Mouse (Mus musculus): ENCODE measurements around the gene Letmd1.

Letmd1 gene

DNA sequence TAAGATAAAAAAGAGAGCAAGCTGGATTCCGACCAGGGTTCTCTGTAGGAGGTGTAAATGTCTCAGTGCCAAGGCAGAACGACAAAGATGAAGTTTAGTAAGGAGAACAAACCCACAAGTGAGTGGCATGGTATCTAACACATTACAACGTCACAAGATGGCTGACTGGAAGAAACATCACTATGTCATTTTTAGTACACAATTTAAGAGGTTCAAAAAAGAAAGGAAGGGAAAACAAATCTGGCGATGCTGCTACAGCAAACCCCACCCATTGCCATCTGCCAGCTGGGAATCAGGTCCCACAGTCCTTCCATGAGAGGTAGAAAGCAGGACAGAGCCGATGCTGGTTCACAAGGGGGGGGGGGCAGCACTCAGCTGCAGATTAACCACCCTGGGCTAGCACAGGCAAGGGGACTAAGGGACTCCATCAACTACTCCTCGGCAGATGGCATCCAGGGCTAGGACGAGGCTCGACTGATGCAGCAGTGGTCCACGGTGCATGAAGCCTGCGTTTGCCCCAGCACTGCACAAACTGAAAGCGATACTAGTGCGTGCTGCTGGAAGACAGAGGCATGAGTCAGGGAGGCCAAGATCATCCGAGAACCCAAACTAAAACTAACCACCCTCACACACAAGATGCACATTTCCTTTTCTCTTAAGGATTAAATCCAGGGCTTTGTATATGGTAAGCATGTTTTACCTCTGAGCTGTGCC lies 39.8 kb downstream of the Letmd1 start:
- no peak for DNase-seq

DNA sequence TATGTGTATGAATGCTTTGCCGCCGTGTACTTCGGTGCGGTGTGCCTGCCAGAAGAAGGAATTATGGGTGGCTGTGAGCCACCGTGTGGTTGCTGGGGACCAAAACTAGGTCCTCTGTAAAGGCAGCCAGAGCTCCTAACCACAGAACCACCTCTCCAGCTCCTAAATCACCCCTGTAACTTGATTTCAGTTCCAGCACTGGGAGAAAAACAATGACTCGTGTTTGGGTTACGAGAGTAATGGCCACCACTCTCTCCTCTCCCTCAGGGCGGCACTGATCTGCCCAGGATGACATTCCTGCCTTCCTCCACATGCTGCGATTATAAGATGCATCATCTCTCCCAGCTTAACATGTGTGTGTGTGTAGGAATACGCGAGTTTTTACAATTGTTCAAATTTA lies 41.2 kb downstream of the Letmd1 start:
- DNase-seq: no peak

DNA sequence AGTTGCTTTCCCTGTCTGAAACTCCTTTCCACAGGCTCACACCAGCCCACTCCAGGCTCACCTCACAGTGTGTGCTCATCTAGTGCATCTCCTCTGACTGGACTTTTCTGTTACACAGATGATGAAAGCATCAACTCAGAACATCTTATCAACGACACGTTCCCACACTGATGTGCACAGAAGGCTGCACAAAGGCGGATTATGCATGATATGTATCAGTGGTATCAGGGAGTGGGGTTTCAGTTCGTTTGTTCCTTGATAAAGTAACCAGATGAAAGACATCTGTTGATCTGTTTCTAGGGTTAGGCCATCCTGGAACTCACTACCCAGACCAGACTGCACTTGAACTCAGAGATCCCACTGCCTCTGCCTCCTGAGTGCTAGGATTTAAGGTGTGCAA lies 44.6 kb downstream of the Letmd1 start:
- DNase-seq: no peak

DNA sequence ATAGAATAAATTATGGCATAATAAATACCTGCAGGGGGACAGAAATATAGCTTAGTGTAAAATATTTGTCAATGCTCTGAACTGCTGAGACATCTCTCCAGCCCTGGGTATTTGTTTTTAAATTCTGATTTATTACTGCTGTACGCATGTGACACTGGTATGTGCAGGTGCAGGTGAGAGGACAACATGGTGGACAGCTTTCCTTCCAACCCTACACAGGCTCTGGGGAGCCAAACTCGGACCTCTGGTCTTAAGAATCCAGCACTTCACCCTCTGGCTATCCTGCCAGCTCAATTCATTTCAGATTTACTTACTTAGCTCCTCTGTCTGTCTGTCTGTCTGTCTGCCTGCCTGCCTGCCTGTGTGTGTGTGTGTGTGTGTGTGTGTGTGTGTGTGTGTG lies 46.3 kb downstream of the Letmd1 start:
- DNase-seq: no peak

DNA sequence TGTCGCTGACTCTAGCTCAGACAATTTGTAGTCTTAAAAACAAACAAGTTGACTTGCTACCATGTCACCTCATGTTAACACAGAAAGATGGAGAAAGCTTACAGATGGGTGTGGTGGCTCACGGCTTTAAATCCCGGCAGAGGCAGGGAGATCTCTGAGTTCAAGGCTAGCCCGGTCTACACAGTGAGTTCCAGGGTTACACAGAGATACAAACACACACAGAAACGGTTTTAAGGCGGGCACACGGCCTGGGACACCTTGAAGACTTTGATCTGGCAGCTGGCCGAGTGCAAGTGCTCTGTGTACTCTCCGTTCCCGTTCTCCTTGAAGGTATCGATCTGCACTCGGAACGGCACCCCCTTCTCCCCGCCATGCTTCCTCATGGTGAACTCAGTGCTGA lies 51.5 kb downstream of the Letmd1 start:
- DNase-seq: no peak

DNA sequence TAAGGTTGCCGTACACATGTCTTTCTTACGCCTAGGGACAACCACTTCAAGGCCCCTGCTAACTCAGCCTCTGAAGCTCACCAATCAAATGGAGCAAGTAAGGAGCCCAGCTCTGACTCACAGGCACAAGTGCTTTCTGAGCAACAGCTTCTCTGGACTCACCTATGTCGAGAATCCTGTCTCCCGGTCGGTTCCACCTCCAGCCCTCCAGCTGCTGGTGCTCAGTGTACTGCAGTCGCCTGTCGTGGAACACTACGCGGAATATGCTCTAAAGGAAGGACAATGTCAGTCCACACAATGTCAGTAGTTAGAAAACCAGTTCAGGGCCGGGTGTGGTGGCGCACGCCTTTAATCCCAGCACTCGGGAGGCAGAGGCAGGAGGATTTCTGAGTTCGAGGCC lies 56.6 kb downstream of the Letmd1 start:
- DNase-seq: no peak

DNA sequence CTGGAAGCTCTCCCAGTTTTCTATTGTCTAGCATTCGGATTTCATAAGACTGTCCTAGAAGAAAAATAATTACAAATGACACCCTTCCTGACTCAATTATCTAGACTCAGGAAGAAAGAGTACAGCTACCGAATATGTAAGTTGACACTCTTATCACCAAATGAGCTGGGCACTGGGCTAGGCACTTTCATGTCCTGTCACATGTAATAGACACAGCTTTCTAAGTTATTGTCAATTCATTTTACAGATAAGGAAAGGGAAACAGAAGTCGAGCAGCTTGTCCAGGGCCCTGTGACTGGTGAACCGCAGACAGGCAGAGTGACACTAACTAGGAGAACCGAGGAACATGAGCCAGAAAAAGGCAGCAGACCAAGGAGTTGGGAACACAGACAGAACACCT lies 59.1 kb downstream of the Letmd1 start:
- no peak for DNase-seq

Measured in lung, postnatal 10 days (tissue).